Mouse (Mus musculus): ENCODE measurements at regions not wholly inside any gene's neighbourhood (a gene's known extent, or its start where the extent isn't known, plus 50 kb on each side); places are given as distances from the start of the nearest gene placed in this dataset.

GRCm38 (mm10) chr1:71755435-71755834 is 102.4 kb upstream of the Fn1 start:
- no peak for TF ChIP-seq POLR2A (IDR thresholded peaks at IDR 0.05; ENCODE audit: borderline replicate concordance, insufficient read depth, low read length)
- no peak for TF ChIP-seq CTCF (IDR thresholded peaks at IDR 0.05; ENCODE audit: borderline replicate concordance, insufficient read depth, low read depth, low read length)
